Mouse (Mus musculus): Measurements from ENCODE around the gene Elf3. TPM values are rescaled to one million over a fixed set of nuclear protein-coding genes. Genes with fewer than 3 reads are reported as not detected.
"Not testable (repeated sequence)": the region's sequence is repeated elsewhere in the genome, so short reads cannot be mapped to it uniquely, and the experiment has no call there.

Gene Elf3
- polyA plus RNA-seq, 1 experiment from 2014 or later: 1.0 TPM

DNA sequence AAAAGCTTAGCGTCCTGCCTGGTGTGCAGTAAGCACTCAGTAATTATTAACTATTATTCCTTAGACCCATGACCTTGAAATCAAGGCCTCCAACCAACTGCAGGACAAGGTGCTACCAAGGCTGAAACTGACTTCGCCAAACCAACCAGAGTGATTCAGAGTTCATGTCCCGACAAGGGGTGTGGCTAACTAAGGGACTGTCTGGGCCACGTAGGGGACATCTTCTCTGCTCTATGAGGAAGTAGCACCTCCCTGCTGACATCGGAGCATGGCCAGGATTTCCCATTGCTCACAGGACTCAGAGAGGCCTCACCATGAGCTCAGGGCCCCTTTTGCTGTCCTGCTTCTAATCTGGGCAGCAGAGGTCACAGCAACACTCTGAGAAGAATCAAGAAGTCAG lies 7.5 kb upstream of the Elf3 start:
- H3K27ac ChIP-seq (replicated peaks): no peak overlapping the region
- no peak for ATAC-seq (ENCODE audit: insufficient read depth)

GRCm38 (mm10) chr1:135263316-135263715 lies 4.9 kb upstream of the Elf3 start:
- H3K27me3 ChIP-seq: peaks cover 1% of the 10 kb centered on the region; the same call in 1 of the 2 replicates
- no peaks in the 10 kb centered on the region for H3K9me3 ChIP-seq (replicated peaks)
- H3K4me3 ChIP-seq (replicated peaks): no peak overlapping the region
- H3K4me1 ChIP-seq (replicated peaks): peaks cover 20% of the 10 kb centered on the region
- no peak overlapping the region for H3K4me2 ChIP-seq
- H3K27ac ChIP-seq (replicated peaks): no peak overlapping the region
- 70% methylated on average over 9 of the region's 9 CpGs for WGBS (ENCODE audit: insufficient replicate concordance)
- H3K36me3 ChIP-seq (replicated peaks): peaks cover 32% of the 10 kb centered on the region
- ATAC-seq (ENCODE audit: insufficient read depth): no peak
- H3K9ac ChIP-seq: no peak overlapping the region

More for the DNA sequence above, 7.5 kb upstream of the Elf3 start:
- no peak overlapping the region for H3K4me3 ChIP-seq (replicated peaks)
- WGBS (ENCODE audit: insufficient replicate concordance): 41% methylated on average over 5 of the region's 5 CpGs
- H3K9ac ChIP-seq: no peak overlapping the region
- peaks cover 14% of the 10 kb centered on the region; the same call in 1 of the 2 replicates for H3K4me1 ChIP-seq (replicated peaks)
- peaks cover 32% of the 10 kb centered on the region for H3K36me3 ChIP-seq (replicated peaks)
- H3K4me2 ChIP-seq: no peak overlapping the region
- H3K9me3 ChIP-seq (replicated peaks): no peaks in the 10 kb centered on the region
- H3K27me3 ChIP-seq: no peaks in the 10 kb centered on the region

DNA sequence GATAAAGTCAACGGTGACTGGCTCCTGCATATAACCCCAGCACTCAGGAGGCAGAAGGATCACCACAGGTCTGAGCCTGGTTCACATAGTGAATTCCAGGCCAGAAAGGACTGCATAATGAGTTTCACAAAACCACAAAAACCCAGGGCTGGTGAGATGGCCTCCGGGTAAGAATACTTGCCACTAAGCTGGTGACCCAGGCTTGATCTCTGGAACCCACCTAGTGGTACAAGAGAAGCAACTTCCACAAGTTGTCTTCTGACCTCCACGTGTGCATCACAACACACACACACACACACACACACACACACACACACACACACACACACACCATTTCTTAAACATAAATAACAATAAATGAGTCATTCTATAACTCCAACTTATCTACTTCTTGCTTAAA lies 4.0 kb upstream of the Elf3 start:
- 73% methylated on average over 3 of the region's 3 CpGs for WGBS (ENCODE audit: insufficient replicate concordance)
- Histone ChIP-seq H3K27ac (replicated peaks) (no peak overlapping the region), H3K4me3 (replicated peaks) (no peak overlapping the region), H3K36me3 (replicated peaks) (peaks cover 32% of the 10 kb centered on the region), H3K9me3 (replicated peaks) (no peaks in the 10 kb centered on the region), H3K27me3 (peaks cover 9% of the 10 kb centered on the region; the same call in 1 of the 2 replicates), H3K4me2 (no peak overlapping the region), H3K9ac (no peak overlapping the region), H3K4me1 (replicated peaks) (peaks cover 12% of the 10 kb centered on the region)
- no peak for ATAC-seq (ENCODE audit: insufficient read depth)

DNA sequence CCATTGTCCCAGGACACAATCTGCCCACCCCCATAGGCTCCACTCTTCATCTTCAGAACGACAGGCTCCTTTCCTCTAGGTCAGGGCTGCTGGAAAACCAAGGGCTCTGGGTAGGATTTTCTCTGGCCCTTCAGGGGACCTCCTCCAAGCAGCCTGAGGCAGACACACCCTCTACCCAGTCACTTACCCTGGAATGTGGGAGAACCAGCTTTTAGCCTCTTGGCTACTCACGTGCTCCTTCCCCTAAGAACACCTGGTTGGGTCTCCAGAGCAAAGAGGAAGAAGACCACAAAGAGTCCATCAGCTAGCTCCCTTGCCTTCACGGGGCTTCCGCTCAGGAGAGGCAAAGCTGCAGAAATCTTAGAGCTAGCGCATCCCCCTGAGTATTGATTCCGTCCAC lies 2.6 kb upstream of the Elf3 start:
- H3K27ac ChIP-seq (replicated peaks): no peak overlapping the region
- no peak overlapping the region for H3K4me2 ChIP-seq
- peaks cover 8% of the 10 kb centered on the region for H3K4me1 ChIP-seq (replicated peaks)
- 61% methylated on average over 6 of the region's 6 CpGs for WGBS (ENCODE audit: insufficient replicate concordance)
- peaks cover 26% of the 10 kb centered on the region for H3K36me3 ChIP-seq (replicated peaks)
- no peak for ATAC-seq (ENCODE audit: insufficient read depth)
- H3K9ac ChIP-seq: no peak overlapping the region
- H3K27me3 ChIP-seq: peaks cover 20% of the 10 kb centered on the region; the same call in 1 of the 2 replicates
- H3K9me3 ChIP-seq (replicated peaks): no peaks in the 10 kb centered on the region
- H3K4me3 ChIP-seq (replicated peaks): no peak overlapping the region

- peak; percentile 60 for ATAC-seq (ENCODE audit: insufficient read depth)
- H3K27me3 ChIP-seq: peaks cover 20% of the 10 kb centered on the region; the same call in 1 of the 2 replicates
- no peaks in the 10 kb centered on the region for H3K9me3 ChIP-seq (replicated peaks)
- H3K4me3 ChIP-seq (replicated peaks): peak overlapping the region; percentile 34
- H3K4me1 ChIP-seq (replicated peaks): peaks cover 6% of the 10 kb centered on the region
- no peak overlapping the region for H3K9ac ChIP-seq
- 0% methylated on average over 10 of the region's 10 CpGs for WGBS (ENCODE audit: insufficient replicate concordance)
- peak overlapping the region; percentile 68 for H3K4me2 ChIP-seq
- peak overlapping the region; percentile 57 for H3K27ac ChIP-seq (replicated peaks)
- peaks cover 15% of the 10 kb centered on the region; the same call in 1 of the 2 replicates for H3K36me3 ChIP-seq (replicated peaks)
Measured at GRCm38 (mm10) chr1:135259128-135259436, 714 bp upstream of the Elf3 start.

DNA sequence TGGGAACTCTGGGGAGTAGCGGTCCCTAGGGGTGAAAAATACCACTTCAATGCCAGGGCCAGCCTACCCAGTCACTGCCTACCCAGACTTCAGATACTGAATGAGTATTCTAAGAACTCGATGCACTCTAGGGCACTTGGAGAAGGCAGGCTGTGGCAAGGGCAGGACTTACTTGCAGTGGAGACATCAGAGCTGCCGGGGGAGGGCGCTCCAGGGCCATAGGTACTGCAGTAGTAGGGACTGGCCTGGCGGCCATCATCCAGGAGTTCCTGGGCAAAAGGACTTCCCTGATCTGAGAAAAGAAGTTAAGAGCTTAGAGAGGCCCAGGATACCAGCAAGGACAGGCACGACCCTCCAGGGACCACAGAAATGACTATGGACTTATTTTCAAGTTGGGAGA lies 2.1 kb downstream of the Elf3 start:
- Histone ChIP-seq H3K4me1 (replicated peaks) (peaks cover 23% of the 10 kb centered on the region), H3K36me3 (replicated peaks) (no peaks in the 10 kb centered on the region), H3K4me3 (replicated peaks) (no peak overlapping the region), H3K4me2 (no peak overlapping the region), H3K27ac (replicated peaks) (no peak overlapping the region), H3K9ac (no peak overlapping the region), H3K27me3 (peaks cover 20% of the 10 kb centered on the region; the same call in 1 of the 2 replicates), H3K9me3 (replicated peaks) (no peaks in the 10 kb centered on the region)
- WGBS (ENCODE audit: insufficient replicate concordance): 69% methylated on average over 6 of the region's 6 CpGs
- no peak for ATAC-seq (ENCODE audit: insufficient read depth)

- Histone ChIP-seq H3K4me3 (replicated peaks) (no peak overlapping the region), H3K4me1 (replicated peaks) (peaks cover 51% of the 10 kb centered on the region), H3K4me2 (no peak overlapping the region), H3K36me3 (replicated peaks) (no peaks in the 10 kb centered on the region), H3K9me3 (replicated peaks) (no peaks in the 10 kb centered on the region), H3K9ac (no peak overlapping the region), H3K27me3 (peaks cover 26% of the 10 kb centered on the region), H3K27ac (replicated peaks) (no peak overlapping the region)
- ATAC-seq (ENCODE audit: insufficient read depth): no peak
- 50% methylated on average over 4 of the region's 4 CpGs for WGBS (ENCODE audit: insufficient replicate concordance)
Measured at GRCm38 (mm10) chr1:135252854-135253253, 5.5 kb downstream of the Elf3 start.

- no peak overlapping the region for H3K4me3 ChIP-seq (replicated peaks)
- no peak for ATAC-seq (ENCODE audit: insufficient read depth)
- no peak overlapping the region for H3K4me2 ChIP-seq
- no peaks in the 10 kb centered on the region for H3K36me3 ChIP-seq (replicated peaks)
- H3K4me1 ChIP-seq (replicated peaks): peaks cover 51% of the 10 kb centered on the region
- peak overlapping the region; percentile 79 for H3K27ac ChIP-seq (replicated peaks)
- 83% methylated on average over 8 of the region's 8 CpGs for WGBS (ENCODE audit: insufficient replicate concordance)
- peaks cover 13% of the 10 kb centered on the region for H3K27me3 ChIP-seq
- H3K9ac ChIP-seq: no peak overlapping the region
- H3K9me3 ChIP-seq (replicated peaks): no peaks in the 10 kb centered on the region
Measured at GRCm38 (mm10) chr1:135251405-135251804, 7.0 kb downstream of the Elf3 start.

- WGBS (ENCODE audit: insufficient replicate concordance): 17% methylated on average over 2 of the region's 3 CpGs
Measured at GRCm38 (mm10) chr1:135250706-135251105, 7.7 kb downstream of the Elf3 start.

DNA sequence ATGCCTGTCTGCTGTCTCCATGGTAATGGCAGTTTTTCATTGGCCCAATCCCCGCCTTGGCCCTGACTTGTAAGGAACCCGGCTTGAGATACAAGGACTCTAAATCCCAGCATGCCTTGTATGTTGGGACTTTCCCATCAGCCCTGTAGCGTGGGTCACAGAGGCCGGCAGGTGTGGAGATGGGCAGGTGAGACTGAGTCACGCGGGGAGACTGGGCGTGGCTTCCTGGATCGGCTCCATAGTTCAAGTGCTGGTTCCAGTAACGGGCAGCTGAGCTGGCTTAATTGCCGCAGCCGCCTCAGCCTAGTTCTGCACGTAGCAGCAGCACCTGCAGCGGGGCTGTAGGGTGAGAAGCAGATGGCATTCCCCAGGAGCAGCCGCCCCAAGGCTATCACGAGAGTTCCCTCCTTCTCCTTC lies 9.9 kb downstream of the Elf3 start:
- Histone ChIP-seq H3K4me2 (peak overlapping the region; percentile 29; the same call in 1 of the 2 replicates), H3K9ac (no peak overlapping the region), H3K4me1 (replicated peaks) (peaks cover 62% of the 10 kb centered on the region), H3K36me3 (replicated peaks) (no peaks in the 10 kb centered on the region), H3K27me3 (peaks cover 12% of the 10 kb centered on the region), H3K9me3 (replicated peaks) (no peaks in the 10 kb centered on the region), H3K27ac (replicated peaks) (no peak overlapping the region), H3K4me3 (replicated peaks) (no peak overlapping the region)
- WGBS (ENCODE audit: insufficient replicate concordance): 21% methylated on average over 15 of the region's 15 CpGs
- no peak for ATAC-seq (ENCODE audit: insufficient read depth)

More at GRCm38 (mm10) chr1:135250706-135251105, 7.7 kb downstream of the Elf3 start:
- peak; percentile 100 for ATAC-seq (ENCODE audit: insufficient read depth)
- Histone ChIP-seq H3K27me3 (peaks cover 12% of the 10 kb centered on the region), H3K4me3 (replicated peaks) (no peak overlapping the region), H3K36me3 (replicated peaks) (no peaks in the 10 kb centered on the region), H3K4me2 (peak overlapping the region; percentile 49), H3K9ac (no peak overlapping the region), H3K27ac (replicated peaks) (peak overlapping the region; percentile 79), H3K9me3 (replicated peaks) (no peaks in the 10 kb centered on the region), H3K4me1 (replicated peaks) (peaks cover 51% of the 10 kb centered on the region)

- Histone ChIP-seq H3K9me3 (replicated peaks) (no peaks in the 10 kb centered on the region), H3K4me1 (replicated peaks) (peaks cover 44% of the 10 kb centered on the region), H3K27ac (replicated peaks) (no peak overlapping the region), H3K36me3 (replicated peaks) (no peaks in the 10 kb centered on the region), H3K4me3 (replicated peaks) (no peak overlapping the region), H3K9ac (no peak overlapping the region), H3K27me3 (peaks cover 10% of the 10 kb centered on the region), H3K4me2 (no peak overlapping the region; the same call in 1 of the 2 replicates)
- whole genome bisulfite sequencing (ENCODE audit: insufficient replicate concordance): 44% methylated on average over 8 of the region's 8 CpGs
- ATAC-seq (ENCODE audit: insufficient read depth): peak; percentile 66
Measured at GRCm38 (mm10) chr1:135244014-135244413, 14.4 kb downstream of the Elf3 start.

DNA sequence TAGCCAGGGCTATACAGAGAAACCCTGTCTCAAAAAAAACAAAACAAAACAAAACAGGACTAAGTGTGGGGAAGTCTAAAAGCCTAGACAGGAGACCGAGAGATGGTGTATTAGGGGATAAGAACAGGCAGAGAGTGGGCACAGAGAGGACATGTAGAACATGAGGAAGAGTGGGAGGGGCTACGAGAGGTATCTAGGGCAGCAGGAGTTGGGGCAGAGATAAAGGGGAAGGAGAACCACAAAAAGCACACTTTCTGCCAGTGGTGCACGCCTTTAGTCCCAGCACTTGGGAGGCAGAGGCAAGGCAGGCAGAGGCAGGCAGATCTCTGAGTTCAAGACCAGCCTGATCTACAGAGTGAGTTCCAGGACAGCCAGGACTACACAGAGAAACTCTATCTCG lies 18.2 kb downstream of the Elf3 start:
- H3K27me3 ChIP-seq; H3K27ac ChIP-seq (replicated peaks); H3K4me3 ChIP-seq (replicated peaks); H3K36me3 ChIP-seq (replicated peaks); H3K9me3 ChIP-seq (replicated peaks); H3K9ac ChIP-seq; H3K4me2 ChIP-seq: not testable (repeated sequence)
- WGBS (ENCODE audit: insufficient replicate concordance): 31% methylated on average over 4 of the region's 4 CpGs
- peak; percentile 66 for ATAC-seq (ENCODE audit: insufficient read depth)
- H3K4me1 ChIP-seq (replicated peaks): peaks cover 38% of the 10 kb centered on the region
